19 mouse cellular contexts compared by ENCODE assay signal in the genomic region with DNA sequence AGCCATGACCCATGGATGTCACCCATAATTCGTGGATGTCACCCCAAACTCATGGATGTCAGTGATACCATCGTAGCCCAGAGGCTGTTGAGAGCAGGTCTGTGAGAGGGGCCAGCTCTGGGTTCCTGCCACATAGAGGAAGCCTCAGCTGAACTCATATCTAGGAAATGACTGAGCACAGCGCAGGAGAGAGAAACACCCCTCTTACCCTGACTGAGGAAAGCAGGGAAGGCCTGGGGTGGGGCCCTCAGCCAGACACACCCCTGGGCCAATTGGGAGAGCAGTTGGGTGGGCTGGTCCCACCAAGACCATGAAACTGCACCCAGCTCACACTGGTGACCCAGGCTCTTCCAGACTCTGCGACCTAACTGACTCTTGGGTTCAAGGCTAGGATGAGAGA. TPM values are rescaled to one million over a fixed set of nuclear protein-coding genes. Genes with fewer than 3 reads are reported as not detected.
A peak's percentile ranks its signal among the peaks of the same experiment; 100 is the strongest.
DNase-seq lines count a peak whose midpoint lies in the region; ATAC-seq and TF ChIP-seq lines count a peak whose summit lies in the region.
"Had no signal": no experiment of that assay in that cellular context is flagged by ENCODE, and none has a peak within 500 bp of the region (broad histone marks: within the 10 kb centered on the region; RNA-seq: fewer than 3 reads in every experiment).

A gene (plus strand): TSS at position 343 of the 400 bp plus-strand sequence.

- H3K4me2 ChIP-seq in lung, embryonic 14.5 days = no peak within 1 kb of the TSS
- no peak within 1 kb of the TSS for H3K4me2 ChIP-seq in liver, embryonic 16.5 days (ENCODE audit: low read depth, low read length)
- H3K4me2 ChIP-seq: limb, embryonic 15.5 days; neural tube, embryonic 12.5 days had no signal

- H3K27me3 ChIP-seq in erythroblast, embryonic 14.5 days (ENCODE audit: control insufficient read depth) = peaks cover 10% of the 10 kb centered on the region
- no peaks in the 10 kb centered on the region for H3K27me3 ChIP-seq in lung, embryonic 14.5 days (ENCODE audit: insufficient read depth, low read length)
- no peaks in the 10 kb centered on the region for H3K27me3 ChIP-seq in liver, embryonic 16.5 days (ENCODE audit: control insufficient read depth, insufficient read depth, low read depth, low read length)
- H3K27me3 ChIP-seq: limb, embryonic 15.5 days; neural tube, embryonic 12.5 days had no signal

- ATAC-seq in erythroblast, adult 5-6 weeks (replicated peaks; ENCODE audit: low FRiP score, poor library complexity, severe bottlenecking) = no peak
- no peak for ATAC-seq in lung, embryonic 14.5 days (ENCODE audit: insufficient read depth)
- peak; percentile 48 for ATAC-seq in granulocyte monocyte progenitor cell, adult 5-6 weeks (replicated peaks; ENCODE audit: poor library complexity, severe bottlenecking)
- ATAC-seq in liver, embryonic 16.5 days (ENCODE audit: low read depth) = peak; percentile 55

- DNase-seq in lung, embryonic 14.5 days = no peak
- no peak for DNase-seq in lung, postnatal 36 days
- DNase-seq in thymus, postnatal 0 days (ENCODE audit: low spot score) = no peak
- DNase-seq in urinary bladder, postnatal 14 days (ENCODE audit: low spot score) = no peak
- DNase-seq: cerebellum, adult 11 months; gastrocnemius, postnatal 14 days; heart, postnatal 4 days; kidney, adult 9 months; kidney, postnatal 36 days; right cerebral cortex, postnatal 25 days had no signal

- no peaks in the 10 kb centered on the region for H3K9me3 ChIP-seq in erythroblast, embryonic 14.5 days (ENCODE audit: control insufficient read depth, low read length)
- H3K9me3 ChIP-seq in lung, embryonic 14.5 days (ENCODE audit: low read depth, low read length) = no peaks in the 10 kb centered on the region
- no peaks in the 10 kb centered on the region for H3K9me3 ChIP-seq in liver, embryonic 16.5 days (replicated peaks; ENCODE audit: control insufficient read depth, low read length)
- H3K9me3 ChIP-seq: limb, embryonic 15.5 days; neural tube, embryonic 12.5 days had no signal

- no peak within 1 kb of the TSS for H3K9ac ChIP-seq in lung, embryonic 14.5 days
- 0 out of 2 replicates have a peak within 1 kb of the TSS, but pooled peaks have one; percentile 13 for H3K9ac ChIP-seq in liver, embryonic 16.5 days (ENCODE audit: low read depth, low read length)
- H3K9ac ChIP-seq: limb, embryonic 15.5 days; neural tube, embryonic 12.5 days had no signal

- 68% methylated on average over 4 of the region's 4 CpGs for WGBS in lung, embryonic 14.5 days
- 22% methylated on average over 4 of the region's 4 CpGs for WGBS in liver, embryonic 16.5 days (ENCODE audit: insufficient replicate concordance)

- TF ChIP-seq CTCF in lung, embryonic 14.5 days (IDR thresholded peaks at IDR 0.05; ENCODE audit: low read depth) = no peak

- H3K36me3 ChIP-seq in erythroblast, embryonic 14.5 days (ENCODE audit: control insufficient read depth) = peaks cover 10% of the 10 kb centered on the region
- H3K36me3 ChIP-seq in lung, embryonic 14.5 days (ENCODE audit: insufficient read depth) = no peaks in the 10 kb centered on the region
- H3K36me3 ChIP-seq in liver, embryonic 16.5 days (ENCODE audit: control insufficient read depth, insufficient read depth) = no peaks in the 10 kb centered on the region
- H3K36me3 ChIP-seq: limb, embryonic 15.5 days; neural tube, embryonic 12.5 days had no signal

- peak within 1 kb of the TSS; percentile 56 for H3K4me3 ChIP-seq in erythroblast, embryonic 14.5 days (replicated peaks)
- no peak within 1 kb of the TSS for H3K4me3 ChIP-seq in lung, embryonic 14.5 days (ENCODE audit: low read depth, low read length)
- H3K4me3 ChIP-seq in liver, embryonic 16.5 days (ENCODE audit: low read depth, low read length) = no peak within 1 kb of the TSS
- H3K4me3 ChIP-seq: limb, embryonic 15.5 days; neural tube, embryonic 12.5 days had no signal

- no peak within 1 kb of the TSS for H3K27ac ChIP-seq in lung, embryonic 14.5 days (ENCODE audit: low read depth)
- H3K27ac ChIP-seq in liver, embryonic 16.5 days (ENCODE audit: low read length) = peak within 1 kb of the TSS; percentile 47
- H3K27ac ChIP-seq: limb, embryonic 15.5 days; neural tube, embryonic 12.5 days had no signal

- H3K4me1 ChIP-seq in erythroblast, embryonic 14.5 days (ENCODE audit: control insufficient read depth) = peaks cover 62% of the 10 kb centered on the region
- no peaks in the 10 kb centered on the region for H3K4me1 ChIP-seq in lung, embryonic 14.5 days (ENCODE audit: insufficient read depth)
- peaks cover 37% of the 10 kb centered on the region for H3K4me1 ChIP-seq in liver, embryonic 16.5 days (ENCODE audit: control insufficient read depth, low read depth, low read length)
- H3K4me1 ChIP-seq: limb, embryonic 15.5 days; neural tube, embryonic 12.5 days had no signal

RNA-seq across cellular contexts. Expression of the gene that starts here (rescaled TPM):
- 0.27 and 0.31 TPM in 2 replicates for polyA plus RNA-seq in erythroblast, embryonic 14.5 days (2012)
- total RNA-seq in erythroblast, adult 5-6 weeks (2015; ENCODE audit: low replicate concordance) = not detected in 2 replicates
- 1.1 TPM in 2 replicates for total RNA-seq in erythroblast, adult 5-6 weeks (2017; ENCODE audit: low replicate concordance)
- 7.2 and 10.0 TPM in 2 replicates for polyA plus RNA-seq in lung, embryonic 14.5 days (2014; fragmentation: Nextera tagmentation; extraction: Ambion mirVana)
- not detected in 2 replicates for total RNA-seq in granulocyte monocyte progenitor cell, adult 5-6 weeks (2014; fragmentation: Nextera tagmentation)
- 0.43 and 1.0 TPM in 2 replicates for total RNA-seq in granulocyte monocyte progenitor cell, adult 5-6 weeks (2017)
- polyA plus RNA-seq in liver, embryonic 16.5 days (2015; fragmentation: Nextera tagmentation; extraction: Ambion mirVana) = 22.0 and 23.5 TPM in 2 replicates
- polyA plus RNA-seq in thymus, postnatal 0 days (2015; fragmentation: Nextera tagmentation; extraction: Ambion mirVana) = 0.22 TPM in 1 of 2 replicates, not detected in the other
- total RNA-seq: layer of hippocampus, postnatal 14 days; left cerebral cortex, postnatal 10 days had no signal
- polyA plus RNA-seq: cortical plate, adult 2 months had no signal

Comparison
In these comparisons a context has a peak if more than half of its experiments do, and no peak if none do; other contexts are left out.
1. ATAC-seq: peak in granulocyte monocyte progenitor cell, adult 5-6 weeks (single experiment) and liver, embryonic 16.5 days (single experiment); none in erythroblast, adult 5-6 weeks (single experiment) and lung, embryonic 14.5 days (single experiment).